Mouse (Mus musculus): Measurements from ENCODE around the gene Cacna1a.
A peak's percentile ranks its signal among the peaks of the same experiment; 100 is the strongest.

Gene Cacna1a

GRCm38 (mm10) chr8:84638555-84639161 is 250.4 kb downstream of the Cacna1a start:
- DNase-seq: peak; percentile 61 to 67

- peak; percentile 96 to 97 for DNase-seq
These were observed 251.1 kb downstream of the Cacna1a start for GRCm38 (mm10) chr8:84639162-84640009.

GRCm38 (mm10) chr8:84640010-84640588 is 251.9 kb downstream of the Cacna1a start:
- DNase-seq: peak in 1 of 2 experiments; percentile 14

- DNase-seq: peak in 1 of 2 experiments; percentile 13
These were observed 252.5 kb downstream of the Cacna1a start for GRCm38 (mm10) chr8:84640617-84641294.

GRCm38 (mm10) chr8:84641578-84642361 is 253.5 kb downstream of the Cacna1a start:
- peak in 1 of 2 experiments; percentile 5 for DNase-seq

GRCm38 (mm10) chr8:84643019-84643418 is 254.8 kb downstream of the Cacna1a start:
- peak in 1 of 2 experiments; percentile 10 for DNase-seq

GRCm38 (mm10) chr8:84646800-84647199 is 258.6 kb downstream of the Cacna1a start:
- no peak for DNase-seq

GRCm38 (mm10) chr8:84647461-84647901 is 259.2 kb downstream of the Cacna1a start:
- peak in 1 of 2 experiments; percentile 58 for DNase-seq

GRCm38 (mm10) chr8:84650213-84650612 is 262.0 kb downstream of the Cacna1a start:
- peak in 1 of 2 experiments; percentile 2 for DNase-seq

GRCm38 (mm10) chr8:84653092-84653631 is 264.9 kb downstream of the Cacna1a start:
- DNase-seq: peak in 1 of 2 experiments; percentile 5

GRCm38 (mm10) chr8:84654597-84654996 is 266.4 kb downstream of the Cacna1a start:
- peak in 1 of 2 experiments; percentile 3 for DNase-seq

- no peak for DNase-seq
These were observed 267.3 kb downstream of the Cacna1a start for GRCm38 (mm10) chr8:84655336-84656190.

GRCm38 (mm10) chr8:84656191-84656525 is 267.9 kb downstream of the Cacna1a start:
- DNase-seq: no peak

GRCm38 (mm10) chr8:84656641-84657126 is 268.4 kb downstream of the Cacna1a start:
- peak; percentile 55 to 65 for DNase-seq

GRCm38 (mm10) chr8:84657203-84657602 is 269.0 kb downstream of the Cacna1a start:
- DNase-seq: no peak

- DNase-seq: no peak
These were observed 269.4 kb downstream of the Cacna1a start for GRCm38 (mm10) chr8:84657680-84658079.

GRCm38 (mm10) chr8:84658951-84659350 is 270.7 kb downstream of the Cacna1a start:
- DNase-seq: no peak

- no peak for DNase-seq
These were observed 271.9 kb downstream of the Cacna1a start for GRCm38 (mm10) chr8:84659936-84660818.

GRCm38 (mm10) chr8:84660819-84661457 is 272.7 kb downstream of the Cacna1a start:
- DNase-seq: peak in 1 of 2 experiments; percentile 63

All from cerebellum, postnatal 25 days (tissue).